Mouse (Mus musculus) mouse trophoblast stem cell (cell line): ENCODE results near the gene Il1a.

Experiments used
- in situ Hi-C, 2 experiments: fragments of 300-500 bp; cut with MseI, MboI; formaldehyde crosslinking; loops; 2 replicates in 1 of 2; 3 replicates in 1 of 2; pipeline ENCODE4 v1.15.1; 2025

Gene Il1a

GRCm38 (mm10) chr2:129309836-129310235 is at the start of gene Il1a:
Gene Il1a (minus strand): TSS chr2:129309972.
- in situ Hi-C loops: no loop called here

- in situ Hi-C loops: no loop called here
These were observed 28.4 kb upstream of the Il1a start for GRCm38 (mm10) chr2:129338138-129338621.

GRCm38 (mm10) chr2:129333471-129333870 is 23.7 kb upstream of the Il1a start:
- in situ Hi-C loops: no loop called here

- in situ Hi-C loops: no loop called here
These were observed 20.8 kb upstream of the Il1a start for GRCm38 (mm10) chr2:129330540-129330939.

- in situ Hi-C loops: no loop called here
These were observed 20.3 kb upstream of the Il1a start for GRCm38 (mm10) chr2:129330024-129330423.

- in situ Hi-C loops: no loop called here
These were observed 18.5 kb upstream of the Il1a start for GRCm38 (mm10) chr2:129328238-129328637.

GRCm38 (mm10) chr2:129324216-129324615 is 14.4 kb upstream of the Il1a start:
- in situ Hi-C loops: no loop called here

GRCm38 (mm10) chr2:129322117-129322635 is 12.4 kb upstream of the Il1a start:
- in situ Hi-C loops: no loop called here

- in situ Hi-C loops: no loop called here
These were observed 10.3 kb upstream of the Il1a start for GRCm38 (mm10) chr2:129320033-129320605.

- in situ Hi-C loops: no loop called here
These were observed 6.1 kb upstream of the Il1a start for GRCm38 (mm10) chr2:129315831-129316230.

GRCm38 (mm10) chr2:129314880-129315279 is 5.1 kb upstream of the Il1a start:
- in situ Hi-C loops: no loop called here

GRCm38 (mm10) chr2:129313934-129314333 is 4.2 kb upstream of the Il1a start:
- in situ Hi-C loops: no loop called here

- in situ Hi-C loops: no loop called here
These were observed 3.8 kb downstream of the Il1a start for GRCm38 (mm10) chr2:129306020-129306419.

- in situ Hi-C loops: loop anchor here in 1 of 2 experiments (10.0 kb wide), 1 partner anchor 127 kb away; no protein-coding TSS in a partner anchor
These were observed 12.2 kb downstream of the Il1a start for GRCm38 (mm10) chr2:129297589-129297982.

- in situ Hi-C loops: loop anchor here in 1 of 2 experiments (10.0 kb wide), 1 partner anchor 128 kb away; no protein-coding TSS in a partner anchor
These were observed 12.8 kb downstream of the Il1a start, which contains the start of gene Ckap2l for GRCm38 (mm10) chr2:129296671-129297588. Gene Ckap2l (minus strand): TSS chr2:129297212.

- in situ Hi-C loops: loop anchor here in 1 of 2 experiments (10.0 kb wide), 1 partner anchor 129 kb away; no protein-coding TSS in a partner anchor
These were observed 13.7 kb downstream of the Il1a start for GRCm38 (mm10) chr2:129296086-129296485.

GRCm38 (mm10) chr2:129295075-129295474 is 14.7 kb downstream of the Il1a start:
- in situ Hi-C loops: loop anchor here in 1 of 2 experiments (10.0 kb wide), 1 partner anchor 130 kb away; no protein-coding TSS in a partner anchor

GRCm38 (mm10) chr2:129273823-129274222 is 35.9 kb downstream of the Il1a start:
- in situ Hi-C loops: no loop called here

- in situ Hi-C loops: no loop called here
These were observed 39.2 kb downstream of the Il1a start for GRCm38 (mm10) chr2:129270621-129271020.

- in situ Hi-C loops: no loop called here
These were observed 39.8 kb downstream of the Il1a start for GRCm38 (mm10) chr2:129269986-129270385.

- in situ Hi-C loops: no loop called here
These were observed 40.6 kb downstream of the Il1a start for GRCm38 (mm10) chr2:129269161-129269643.

- in situ Hi-C loops: no loop called here
These were observed 42.0 kb downstream of the Il1a start for GRCm38 (mm10) chr2:129267738-129268137.
